Mouse (Mus musculus) heart, adult 2 months (tissue): ENCODE results near the gene R3hdm1. TPM values are rescaled to one million over a fixed set of nuclear protein-coding genes. Genes with fewer than 3 reads are reported as not detected.

ENCODE experiments used
- DNase-seq, 2 experiments: peaks; one replicate each; pipeline ENCODE4 v3.0.0; 2021
- H3K27ac ChIP-seq: fragments of 200-600 bp; 2 replicates; pipeline ENCODE4 v1.8.1; 2022
- H3K27me3 ChIP-seq: fragments of 200-500 bp; 2 replicates; pipeline ENCODE4 v1.6.1; 2012; ENCODE audit warnings: mild to moderate bottlenecking, low read length, inconsistent platforms, mixed read lengths; ENCODE audit not compliant: control insufficient read depth, insufficient read depth
- H3K36me3 ChIP-seq: fragments of 200-500 bp; 2 replicates; pipeline ENCODE4 v1.6.1; 2012; ENCODE audit warnings: low read length, inconsistent platforms; ENCODE audit not compliant: control insufficient read depth, insufficient read depth
- H3K4me1 ChIP-seq: fragments of 200-500 bp; 2 replicates; pipeline ENCODE4 v1.6.1; 2011; ENCODE audit warnings: low read length; ENCODE audit not compliant: control insufficient read depth, insufficient read depth
- H3K4me3 ChIP-seq: fragments of 200-600 bp; 2 replicates; pipeline ENCODE4 v1.8.1; 2022
- H3K79me2 ChIP-seq: fragments of 200-500 bp; replicated peaks from 2 replicates; pipeline ENCODE4 v1.6.1; 2012; ENCODE audit warnings: mild to moderate bottlenecking, inconsistent platforms, low read length, moderate library complexity, mixed read lengths; ENCODE audit not compliant: control insufficient read depth, insufficient read depth
- H3K9ac ChIP-seq: fragments of 200-500 bp; 2 replicates; pipeline ENCODE4 v1.6.1; 2012; ENCODE audit warnings: low read depth, mild to moderate bottlenecking, control low read depth, inconsistent platforms, low read length, mixed read lengths
- CTCF ChIP-seq: fragments of 200-600 bp; IDR thresholded peaks from 2 replicates; pipeline ENCODE4 v1.8.1; 2022; ENCODE audit warnings: antibody characterized with exemption, mild to moderate bottlenecking, moderate library complexity
- EP300 ChIP-seq: fragments of 200-500 bp; IDR thresholded peaks from 2 replicates; pipeline ENCODE4 v1.6.1; 2011; ENCODE audit warnings: low read depth, low read length, control low read depth; ENCODE audit not compliant: insufficient read depth
- POLR2A ChIP-seq: fragments of 200-500 bp; IDR thresholded peaks from 2 replicates; pipeline ENCODE4 v1.6.1; 2011; ENCODE audit warnings: mild to moderate bottlenecking, low read depth, low read length, control low read depth; ENCODE audit not compliant: insufficient read depth
- WGBS: fragments of 180-500 bp; shearing (Covaris S2); methylation state at CpG from one replicate; pipeline ENCODE4 v1.1.7; 2018; 5-methylcytosine and 5-hydroxymethylcytosine counted together
- intact Hi-C: fragments of 180-260 bp; cut with DNase I; formaldehyde crosslinking; loops from one replicate; pipeline ENCODE4 v1.15.1; 2025
- polyA plus RNA-seq: library from polyadenylated mRNA; depleted of rRNA; stranded (reverse); fragments of >200 nt; gene quantifications from 2 replicates; pipeline ENCODE4 v1.2.3, GENCODE M21; 2012
- total RNA-seq, 2 experiments: library from RNA; stranded (reverse); gene quantifications; 2 replicates each; pipeline ENCODE4 v1.2.3; 2021

Gene R3hdm1
- total and polyA plus RNA-seq, 3 experiments: 33.1 to 54.5 (median 47.8) TPM

DNA sequence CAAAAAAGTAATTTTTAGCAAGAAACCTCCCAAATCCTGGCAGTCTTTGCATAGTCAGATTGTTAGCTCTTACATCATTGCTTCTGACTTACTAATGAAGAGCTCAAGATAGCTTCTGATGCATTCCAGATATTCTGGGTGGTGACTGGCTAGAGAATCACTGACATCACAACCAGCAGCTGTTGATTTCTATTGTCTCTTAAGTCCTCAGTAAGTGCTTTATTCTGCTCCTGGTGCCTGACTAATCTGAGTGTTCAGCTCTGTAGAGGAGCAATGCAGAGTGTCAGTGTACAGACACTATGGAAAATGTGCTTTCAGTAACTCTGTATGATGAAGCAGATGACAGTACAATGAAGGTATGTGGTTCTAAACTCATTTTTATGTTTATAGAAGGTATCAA, 38.6 kb downstream of the R3hdm1 start:
- no peak for TF ChIP-seq POLR2A
- no peak for TF ChIP-seq CTCF
- no peak for TF ChIP-seq EP300
- Histone ChIP-seq H3K4me3 (no peak overlapping the region), H3K9ac (no peak overlapping the region), H3K4me1 (no peaks in the 10 kb centered on the region), H3K27ac (no peak overlapping the region), H3K36me3 (no peaks in the 10 kb centered on the region), H3K79me2 (0 out of 2 replicates have a peak, but pooled peaks cover 2% of the 10 kb centered on the region), H3K27me3 (no peaks in the 10 kb centered on the region)
- no peak for DNase-seq
- intact Hi-C loops: loop anchor here (2.0 to 10.0 kb wide), 3 partner anchors 207 to 647 kb away; no protein-coding TSS in a partner anchor

DNA sequence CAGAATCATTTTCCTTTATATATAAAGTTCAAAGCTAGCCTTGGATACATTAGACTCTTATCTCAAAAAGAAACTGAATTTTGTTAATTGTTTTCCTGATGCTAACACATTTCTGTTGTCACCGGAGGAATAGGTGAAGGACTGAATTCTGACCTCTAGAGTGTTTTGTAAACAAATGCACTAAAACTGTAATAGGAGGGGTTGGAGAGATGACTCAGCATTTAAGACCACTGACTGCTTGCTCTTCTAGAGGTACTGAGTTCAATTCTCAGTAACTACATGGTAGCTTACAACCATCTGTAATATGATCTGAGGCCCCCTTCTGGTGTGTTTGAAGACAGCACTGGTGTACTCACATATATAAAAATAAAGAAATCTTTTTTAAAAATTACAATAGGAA, 63.9 kb downstream of the R3hdm1 start:
- Histone ChIP-seq H3K27me3 (no peaks in the 10 kb centered on the region), H3K27ac (no peak overlapping the region), H3K36me3 (no peaks in the 10 kb centered on the region), H3K79me2 (no peaks in the 10 kb centered on the region), H3K4me1 (no peaks in the 10 kb centered on the region), H3K9ac (no peak overlapping the region), H3K4me3 (no peak overlapping the region)
- DNase-seq: no peak
- no peak for TF ChIP-seq EP300
- TF ChIP-seq CTCF: 0 out of 2 replicates have a peak, but pooled peaks have one; percentile 9
- intact Hi-C loops: no loop called here
- 98% methylated on average over 1 of the region's 1 CpGs for WGBS

DNA sequence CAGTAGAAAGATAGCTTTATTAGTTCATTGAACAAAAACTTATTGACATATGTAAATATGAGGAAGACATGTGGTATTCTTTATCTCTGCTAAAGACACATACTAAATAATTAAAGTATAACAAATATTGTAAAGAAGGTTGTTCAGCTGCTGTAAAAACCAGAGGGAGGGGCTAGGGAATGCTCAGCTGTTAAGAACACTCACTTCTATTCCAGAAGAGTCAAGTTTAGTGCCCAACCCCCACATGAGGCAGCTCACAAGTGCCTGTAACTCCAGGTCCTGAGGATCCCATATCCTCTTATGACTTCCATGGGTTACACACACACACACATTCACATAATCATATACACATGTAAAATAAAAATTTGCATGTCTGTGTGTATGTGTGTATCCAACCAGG, 67.0 kb downstream of the R3hdm1 start:
- Histone ChIP-seq H3K36me3 (no peaks in the 10 kb centered on the region; the same call in 1 of the 2 replicates), H3K27me3 (no peaks in the 10 kb centered on the region), H3K27ac (no peak overlapping the region), H3K4me1 (no peaks in the 10 kb centered on the region), H3K9ac (no peak overlapping the region), H3K4me3 (no peak overlapping the region), H3K79me2 (no peaks in the 10 kb centered on the region)
- intact Hi-C loops: no loop called here
- TF ChIP-seq EP300 (no peak), POLR2A (no peak), CTCF (no peak)
- no peak for DNase-seq

DNA sequence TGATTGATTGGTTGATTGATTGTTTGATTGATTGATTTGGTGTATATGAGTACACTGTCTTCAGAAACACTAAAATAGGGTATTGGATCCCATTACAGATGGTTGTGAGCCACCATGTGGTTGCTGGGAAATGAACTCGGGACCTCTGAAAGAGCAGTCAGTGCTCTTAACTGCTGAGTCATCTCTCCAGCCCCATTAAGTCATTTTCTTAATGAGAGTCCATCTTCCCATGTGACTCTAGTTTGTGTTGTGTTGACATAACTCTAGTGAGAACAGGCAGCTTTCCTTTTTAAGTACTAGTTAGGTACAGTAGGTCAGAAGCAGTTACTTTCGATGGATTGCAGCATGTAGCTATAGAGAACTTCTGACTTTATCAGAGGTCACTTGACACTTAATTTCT, 88.3 kb downstream of the R3hdm1 start:
- WGBS: 78% methylated on average over 2 of the region's 2 CpGs
- Histone ChIP-seq H3K4me1 (no peaks in the 10 kb centered on the region), H3K27me3 (no peaks in the 10 kb centered on the region), H3K4me3 (no peak overlapping the region), H3K9ac (no peak overlapping the region), H3K27ac (no peak overlapping the region), H3K36me3 (no peaks in the 10 kb centered on the region; the same call in none of the 2 replicates), H3K79me2 (no peaks in the 10 kb centered on the region)
- no peak for DNase-seq
- intact Hi-C loops: no loop called here
- TF ChIP-seq EP300 (no peak), POLR2A (no peak), CTCF (no peak)

DNA sequence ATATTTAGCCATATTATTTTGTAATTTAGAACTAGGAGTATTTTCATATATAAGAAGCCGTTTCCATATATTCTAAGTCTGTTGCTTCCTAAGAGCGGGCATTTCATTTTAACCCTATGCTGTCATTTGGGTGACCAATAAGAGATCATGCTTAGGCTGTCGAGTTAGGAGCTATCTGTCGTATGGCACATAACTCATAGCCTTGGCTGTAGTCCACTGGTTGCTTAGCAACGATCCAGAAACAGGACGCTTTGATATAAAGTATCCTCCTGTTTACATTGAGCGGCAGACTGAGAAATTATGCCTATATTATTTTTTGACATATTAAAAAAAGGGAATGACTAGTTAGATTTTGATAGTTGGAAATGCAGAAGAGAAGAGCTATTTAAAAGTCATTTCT, 89.3 kb downstream of the R3hdm1 start:
- H3K9ac ChIP-seq: no peak overlapping the region
- 70% methylated on average over 7 of the region's 7 CpGs for WGBS
- no peak for TF ChIP-seq EP300
- H3K4me1 ChIP-seq: no peaks in the 10 kb centered on the region
- intact Hi-C loops: no loop called here
- DNase-seq: no peak
- no peaks in the 10 kb centered on the region for H3K27me3 ChIP-seq
- H3K79me2 ChIP-seq: no peaks in the 10 kb centered on the region
- H3K27ac ChIP-seq: no peak overlapping the region
- no peak overlapping the region for H3K4me3 ChIP-seq
- H3K36me3 ChIP-seq: no peaks in the 10 kb centered on the region; the same call in none of the 2 replicates

DNA sequence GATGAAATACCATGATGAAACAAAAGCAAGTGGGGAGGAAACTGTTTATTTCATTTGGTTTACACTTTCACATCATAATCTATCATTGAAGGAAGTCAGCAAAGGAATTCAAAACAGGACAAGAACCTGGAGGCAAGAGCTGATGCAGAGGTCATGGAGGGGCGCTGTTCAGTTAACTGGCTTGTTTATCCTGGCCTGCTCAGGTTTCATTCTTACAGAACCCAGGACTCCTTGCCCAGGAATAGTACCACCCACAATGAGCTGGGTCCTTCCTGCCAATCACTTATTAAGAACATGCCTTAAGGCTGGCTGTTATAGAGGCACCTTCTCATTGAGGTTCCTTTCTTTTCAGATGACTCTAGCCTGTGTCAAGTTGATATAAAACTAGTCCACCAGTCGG, 90.9 kb downstream of the R3hdm1 start:
- Histone ChIP-seq H3K79me2 (no peaks in the 10 kb centered on the region), H3K4me1 (no peaks in the 10 kb centered on the region; the same call in 1 of the 2 replicates), H3K27me3 (no peaks in the 10 kb centered on the region), H3K4me3 (no peak overlapping the region), H3K27ac (no peak overlapping the region), H3K9ac (no peak overlapping the region), H3K36me3 (peaks cover 9% of the 10 kb centered on the region)
- TF ChIP-seq EP300 (no peak), CTCF (no peak), POLR2A (no peak)
- intact Hi-C loops: no loop called here
- no peak for DNase-seq
- WGBS: 67% methylated on average over 2 of the region's 2 CpGs
